Mouse (Mus musculus) kidney, postnatal 10 days (tissue): ENCODE data around the gene Naaladl2.
"Not testable (repeated sequence)": the region's sequence is repeated elsewhere in the genome, so short reads cannot be mapped to it uniquely, and the experiment has no call there.

Source experiments
- DNase-seq: peaks from one replicate; pipeline ENCODE4 v3.0.0; 2021; ENCODE audit warnings: mixed read lengths

The Naaladl2 gene

GRCm38 (mm10) chr3:24225418-24225817 is 918.6 kb downstream of the Naaladl2 start:
- DNase-seq, result no peak

- DNase-seq, result no peak
Measured at GRCm38 (mm10) chr3:24217476-24217875, 926.6 kb downstream of the Naaladl2 start.

- DNase-seq, result no peak
Measured at GRCm38 (mm10) chr3:24166531-24166930, 977.5 kb downstream of the Naaladl2 start.

GRCm38 (mm10) chr3:24163992-24164391 is 980.1 kb downstream of the Naaladl2 start:
- no peak for DNase-seq

- DNase-seq, result not testable (repeated sequence)
Measured at GRCm38 (mm10) chr3:24151086-24151815, 992.8 kb downstream of the Naaladl2 start.

- DNase-seq, result no peak
Measured at GRCm38 (mm10) chr3:24142808-24143207, 1001.3 kb downstream of the Naaladl2 start.

- no peak for DNase-seq
Measured at GRCm38 (mm10) chr3:24138002-24138401, 1006.1 kb downstream of the Naaladl2 start.

- no peak for DNase-seq
Measured at GRCm38 (mm10) chr3:24126200-24126599, 1017.9 kb downstream of the Naaladl2 start.

GRCm38 (mm10) chr3:24124034-24124433 is 1020.0 kb downstream of the Naaladl2 start:
- DNase-seq, result no peak

GRCm38 (mm10) chr3:24118136-24118535 is 1025.9 kb downstream of the Naaladl2 start:
- no peak for DNase-seq

GRCm38 (mm10) chr3:24114849-24115248 is 1029.2 kb downstream of the Naaladl2 start:
- no peak for DNase-seq

GRCm38 (mm10) chr3:24113360-24113759 is 1030.7 kb downstream of the Naaladl2 start:
- no peak for DNase-seq

GRCm38 (mm10) chr3:24106391-24106790 is 1037.7 kb downstream of the Naaladl2 start:
- DNase-seq, result no peak

- DNase-seq, result no peak
Measured at GRCm38 (mm10) chr3:24079761-24080160, 1064.3 kb downstream of the Naaladl2 start.

- peak; percentile 24 for DNase-seq
Measured at GRCm38 (mm10) chr3:24071169-24071797, 1072.8 kb downstream of the Naaladl2 start.

GRCm38 (mm10) chr3:24070424-24071168 is 1073.5 kb downstream of the Naaladl2 start:
- peak; percentile 8 for DNase-seq

- DNase-seq, result no peak
Measured at GRCm38 (mm10) chr3:24048217-24048616, 1095.8 kb downstream of the Naaladl2 start.

- DNase-seq, result no peak
Measured at GRCm38 (mm10) chr3:24001741-24002140, 1142.3 kb downstream of the Naaladl2 start.

GRCm38 (mm10) chr3:23973727-23974126 is 1170.3 kb downstream of the Naaladl2 start:
- DNase-seq, result no peak

GRCm38 (mm10) chr3:23972747-23973667 is 1171.1 kb downstream of the Naaladl2 start:
- no peak for DNase-seq

- no peak for DNase-seq
Measured at GRCm38 (mm10) chr3:23962961-23963621, 1181.0 kb downstream of the Naaladl2 start.

- DNase-seq, result no peak
Measured at GRCm38 (mm10) chr3:23946182-23946581, 1197.9 kb downstream of the Naaladl2 start.
